Mouse (Mus musculus): ENCODE measurements around the gene Lamp2. TPM values are rescaled to one million over a fixed set of nuclear protein-coding genes. Genes with fewer than 3 reads are reported as not detected.
"Not testable (repeated sequence)": the region's sequence is repeated elsewhere in the genome, so short reads cannot be mapped to it uniquely, and the experiment has no call there.

The Lamp2 gene
- polyA plus RNA-seq, 1 experiment: 49.5 TPM

GRCm38 (mm10) chrX:38423096-38423495 is 33.2 kb downstream of the Lamp2 start:
- TF ChIP-seq POLR2A (IDR thresholded peaks at IDR 0.05; ENCODE audit: borderline replicate concordance, extremely low read depth, insufficient read depth, insufficient read length, poor library complexity, severe bottlenecking) (no peak), CTCF (IDR thresholded peaks at IDR 0.05; ENCODE audit: borderline replicate concordance, extremely low read depth, insufficient read depth, insufficient read length) (no peak)

GRCm38 (mm10) chrX:38422396-38422795 is 33.9 kb downstream of the Lamp2 start:
- TF ChIP-seq CTCF (IDR thresholded peaks at IDR 0.05; ENCODE audit: borderline replicate concordance, extremely low read depth, insufficient read depth, insufficient read length): no peak
- no peak for TF ChIP-seq POLR2A (IDR thresholded peaks at IDR 0.05; ENCODE audit: borderline replicate concordance, extremely low read depth, insufficient read depth, insufficient read length, poor library complexity, severe bottlenecking)
- no peak for DNase-seq (ENCODE audit: low read depth)

More at GRCm38 (mm10) chrX:38423096-38423495, 33.2 kb downstream of the Lamp2 start:
- no peak for DNase-seq (ENCODE audit: low read depth)

GRCm38 (mm10) chrX:38403879-38404278 is 52.4 kb downstream of the Lamp2 start:
- TF ChIP-seq CTCF (IDR thresholded peaks at IDR 0.05; ENCODE audit: borderline replicate concordance, extremely low read depth, insufficient read depth, insufficient read length) (no peak), POLR2A (IDR thresholded peaks at IDR 0.05; ENCODE audit: borderline replicate concordance, extremely low read depth, insufficient read depth, insufficient read length, poor library complexity, severe bottlenecking) (no peak)
- peak; percentile 79 for DNase-seq (ENCODE audit: low read depth)

- DNase-seq (ENCODE audit: low read depth): no peak
- TF ChIP-seq POLR2A (IDR thresholded peaks at IDR 0.05; ENCODE audit: borderline replicate concordance, extremely low read depth, insufficient read depth, insufficient read length, poor library complexity, severe bottlenecking): no peak
- TF ChIP-seq CTCF (IDR thresholded peaks at IDR 0.05; ENCODE audit: borderline replicate concordance, extremely low read depth, insufficient read depth, insufficient read length): no peak
Measured at GRCm38 (mm10) chrX:38402981-38403380, 53.3 kb downstream of the Lamp2 start.

GRCm38 (mm10) chrX:38402004-38402403 is 54.2 kb downstream of the Lamp2 start:
- peak; percentile 44 for DNase-seq (ENCODE audit: low read depth)
- TF ChIP-seq CTCF (IDR thresholded peaks at IDR 0.05; ENCODE audit: borderline replicate concordance, extremely low read depth, insufficient read depth, insufficient read length): no peak
- TF ChIP-seq POLR2A (IDR thresholded peaks at IDR 0.05; ENCODE audit: borderline replicate concordance, extremely low read depth, insufficient read depth, insufficient read length, poor library complexity, severe bottlenecking): no peak

- no peak for DNase-seq (ENCODE audit: low read depth)
- TF ChIP-seq CTCF (IDR thresholded peaks at IDR 0.05; ENCODE audit: borderline replicate concordance, extremely low read depth, insufficient read depth, insufficient read length) (no peak), POLR2A (IDR thresholded peaks at IDR 0.05; ENCODE audit: borderline replicate concordance, extremely low read depth, insufficient read depth, insufficient read length, poor library complexity, severe bottlenecking) (no peak)
Measured at GRCm38 (mm10) chrX:38400616-38401015, 55.6 kb downstream of the Lamp2 start.

GRCm38 (mm10) chrX:38399671-38400070 is 56.6 kb downstream of the Lamp2 start:
- no peak for TF ChIP-seq POLR2A (IDR thresholded peaks at IDR 0.05; ENCODE audit: borderline replicate concordance, extremely low read depth, insufficient read depth, insufficient read length, poor library complexity, severe bottlenecking)
- no peak for TF ChIP-seq CTCF (IDR thresholded peaks at IDR 0.05; ENCODE audit: borderline replicate concordance, extremely low read depth, insufficient read depth, insufficient read length)

GRCm38 (mm10) chrX:38373169-38373568 is 83.1 kb downstream of the Lamp2 start:
- not testable (repeated sequence) for DNase-seq (ENCODE audit: low read depth)

More at GRCm38 (mm10) chrX:38399671-38400070, 56.6 kb downstream of the Lamp2 start:
- DNase-seq (ENCODE audit: low read depth): no peak

- DNase-seq (ENCODE audit: low read depth): not testable (repeated sequence)
Measured at GRCm38 (mm10) chrX:38364621-38365020, 91.6 kb downstream of the Lamp2 start.

GRCm38 (mm10) chrX:38362016-38362415 is 94.2 kb downstream of the Lamp2 start:
- TF ChIP-seq POLR2A (IDR thresholded peaks at IDR 0.05; ENCODE audit: borderline replicate concordance, extremely low read depth, insufficient read depth, insufficient read length, poor library complexity, severe bottlenecking) (no peak), CTCF (IDR thresholded peaks at IDR 0.05; ENCODE audit: borderline replicate concordance, extremely low read depth, insufficient read depth, insufficient read length) (no peak)
- no peak for DNase-seq (ENCODE audit: low read depth)

Other genes with a start within 250 kb of the Lamp2 start
- gene Tmem255a, start 204.0 kb downstream of the Lamp2 start, polyA plus RNA-seq (2012; rRNA removed): 12.0 and 18.7 TPM in 2 replicates
- 0.01 and 0.03 TPM in 2 replicates for gene Atp1b4, start 140.3 kb downstream of the Lamp2 start, polyA plus RNA-seq (2012; rRNA removed)
- gene Cul4b, start 119.7 kb upstream of the Lamp2 start, polyA plus RNA-seq (2012; rRNA removed): 15.7 and 19.6 TPM in 2 replicates
- gene Mcts1, start 144.1 kb upstream of the Lamp2 start, polyA plus RNA-seq (2012; rRNA removed): 89.9 and 97.5 TPM in 2 replicates
- 19.0 and 19.8 TPM in 2 replicates for gene C1galt1c1, start 178.6 kb upstream of the Lamp2 start, polyA plus RNA-seq (2012; rRNA removed)

Measured in brain, embryonic 14.5 days (tissue).